Mouse (Mus musculus): Measurements from ENCODE around the gene Pdk4. TPM values are rescaled to one million over a fixed set of nuclear protein-coding genes. Genes with fewer than 3 reads are reported as not detected.

The Pdk4 gene
- polyA plus RNA-seq, 1 experiment from 2014 or later = 6.0 TPM

GRCm38 (mm10) chr6:5496854-5497235, 736 bp upstream of the Pdk4 start:
- no peak for DNase-seq (ENCODE audit: low read depth, low spot score)
- TF ChIP-seq CTCF (IDR thresholded peaks at IDR 0.05) = no peak
- peak; percentile 0 for ATAC-seq
- POLR2A ChIA-PET = no interaction called here
- no peaks in the 10 kb centered on the region for H3K27me3 ChIP-seq
- in situ Hi-C loops (cut with MboI; ENCODE audit: low pct_unique_long_range_greater_than_20kb) = no loop called here
- CTCF ChIA-PET = no interaction called here

GRCm38 (mm10) chr6:5485028-5485427, 11.1 kb downstream of the Pdk4 start:
- in situ Hi-C loops (cut with MboI; ENCODE audit: low pct_unique_long_range_greater_than_20kb) = no loop called here
- no peaks in the 10 kb centered on the region for H3K27me3 ChIP-seq
- ATAC-seq (no peak), DNase-seq (ENCODE audit: low read depth, low spot score) (no peak)
- TF ChIP-seq CTCF (IDR thresholded peaks at IDR 0.05) = no peak
- ChIA-PET POLR2A (interaction anchor here (1.6 kb wide), 1 partner anchor 10 kb away, joined by 3 read pairs; no protein-coding TSS in a partner anchor), CTCF (interaction anchor here (1.0 kb wide), 1 partner anchor 9 kb away, joined by 3 read pairs; no protein-coding TSS in a partner anchor)

- no peak for TF ChIP-seq CTCF (IDR thresholded peaks at IDR 0.05)
- no peaks in the 10 kb centered on the region for H3K27me3 ChIP-seq
- ChIA-PET POLR2A (no interaction called here), CTCF (interaction anchor here (0.6 kb wide), 1 partner anchor 778 kb away, joined by 3 read pairs; no protein-coding TSS in a partner anchor)
- DNase-seq (ENCODE audit: low read depth, low spot score) = no peak
- no peak for ATAC-seq
- in situ Hi-C loops (cut with MboI; ENCODE audit: low pct_unique_long_range_greater_than_20kb) = no loop called here
Observed at GRCm38 (mm10) chr6:5482270-5482783, 13.8 kb downstream of the Pdk4 start.

- no peak for TF ChIP-seq CTCF (IDR thresholded peaks at IDR 0.05)
- H3K27me3 ChIP-seq = no peaks in the 10 kb centered on the region
- DNase-seq (ENCODE audit: low read depth, low spot score) = no peak
- POLR2A ChIA-PET = no interaction called here
- ATAC-seq = no peak
- CTCF ChIA-PET = no interaction called here
- in situ Hi-C loops (cut with MboI; ENCODE audit: low pct_unique_long_range_greater_than_20kb) = no loop called here
Observed at GRCm38 (mm10) chr6:5481066-5481465, 15.0 kb downstream of the Pdk4 start.

GRCm38 (mm10) chr6:5474021-5474420, 22.1 kb downstream of the Pdk4 start:
- TF ChIP-seq CTCF (IDR thresholded peaks at IDR 0.05) = no peak
- CTCF ChIA-PET = no interaction called here
- DNase-seq (ENCODE audit: low read depth, low spot score) (no peak), ATAC-seq (no peak)
- H3K27me3 ChIP-seq = peaks cover 12% of the 10 kb centered on the region
- in situ Hi-C loops (cut with MboI; ENCODE audit: low pct_unique_long_range_greater_than_20kb) = no loop called here
- POLR2A ChIA-PET = no interaction called here

GRCm38 (mm10) chr6:5472692-5473091, 23.4 kb downstream of the Pdk4 start:
- no peak for ATAC-seq

GRCm38 (mm10) chr6:5470480-5471318, 25.4 kb downstream of the Pdk4 start:
- TF ChIP-seq CTCF (IDR thresholded peaks at IDR 0.05) = no peak
- no peak for DNase-seq (ENCODE audit: low read depth, low spot score)
- in situ Hi-C loops (cut with MboI; ENCODE audit: low pct_unique_long_range_greater_than_20kb) = no loop called here
- ChIA-PET CTCF (no interaction called here), POLR2A (no interaction called here)
- ATAC-seq = no peak
- H3K27me3 ChIP-seq = peaks cover 12% of the 10 kb centered on the region

More at GRCm38 (mm10) chr6:5472692-5473091, 23.4 kb downstream of the Pdk4 start:
- ChIA-PET CTCF (no interaction called here), POLR2A (no interaction called here)
- no peak for TF ChIP-seq CTCF (IDR thresholded peaks at IDR 0.05)
- in situ Hi-C loops (cut with MboI; ENCODE audit: low pct_unique_long_range_greater_than_20kb) = no loop called here
- DNase-seq (ENCODE audit: low read depth, low spot score) = no peak
- H3K27me3 ChIP-seq = peaks cover 12% of the 10 kb centered on the region

GRCm38 (mm10) chr6:5455836-5456235, 40.3 kb downstream of the Pdk4 start:
- DNase-seq (ENCODE audit: low read depth, low spot score) (no peak), ATAC-seq (no peak)
- no peak for TF ChIP-seq CTCF (IDR thresholded peaks at IDR 0.05)
- no peaks in the 10 kb centered on the region for H3K27me3 ChIP-seq
- in situ Hi-C loops (cut with MboI; ENCODE audit: low pct_unique_long_range_greater_than_20kb) = no loop called here
- ChIA-PET POLR2A (no interaction called here), CTCF (no interaction called here)

- POLR2A ChIA-PET = no interaction called here
- ATAC-seq (no peak), DNase-seq (ENCODE audit: low read depth, low spot score) (no peak)
- no peak for TF ChIP-seq CTCF (IDR thresholded peaks at IDR 0.05)
- CTCF ChIA-PET = no interaction called here
- H3K27me3 ChIP-seq = no peaks in the 10 kb centered on the region
- in situ Hi-C loops (cut with MboI; ENCODE audit: low pct_unique_long_range_greater_than_20kb) = loop anchor here (5.0 to 25.0 kb wide), 2 partner anchors 52 to 762 kb away; partner anchors contain the start of gene Slc25a13
Observed at GRCm38 (mm10) chr6:5449878-5450277, 46.2 kb downstream of the Pdk4 start.

- no peaks in the 10 kb centered on the region for H3K27me3 ChIP-seq
- no peak for TF ChIP-seq CTCF (IDR thresholded peaks at IDR 0.05)
- ChIA-PET POLR2A (no interaction called here), CTCF (no interaction called here)
- in situ Hi-C loops (cut with MboI; ENCODE audit: low pct_unique_long_range_greater_than_20kb) = loop anchor here (5.0 to 25.0 kb wide), 2 partner anchors 54 to 764 kb away; partner anchors contain the start of gene Slc25a13
- ATAC-seq (no peak), DNase-seq (ENCODE audit: low read depth, low spot score) (no peak)
Observed at GRCm38 (mm10) chr6:5448396-5448795, 47.7 kb downstream of the Pdk4 start.

- no peak for ATAC-seq
- ChIA-PET POLR2A (no interaction called here), CTCF (no interaction called here)
- no peak for DNase-seq (ENCODE audit: low read depth, low spot score)
- in situ Hi-C loops (cut with MboI; ENCODE audit: low pct_unique_long_range_greater_than_20kb) = loop anchor here (5.0 to 25.0 kb wide), 2 partner anchors 55 to 765 kb away; partner anchors contain the start of gene Slc25a13
- TF ChIP-seq CTCF (IDR thresholded peaks at IDR 0.05) = no peak
- H3K27me3 ChIP-seq = no peaks in the 10 kb centered on the region
Observed at GRCm38 (mm10) chr6:5447546-5447945, 48.6 kb downstream of the Pdk4 start.
